Mouse (Mus musculus) spleen, adult 10 weeks (tissue): ENCODE data around the gene Tmem189. TPM values are rescaled to one million over a fixed set of nuclear protein-coding genes. Genes with fewer than 3 reads are reported as not detected.

ENCODE experiments used
- polyA plus RNA-seq: library from polyadenylated mRNA; stranded (reverse); fragments of 350-450 nt; fragmentation: Illumina TruSeq; extraction: RNeasy Lipid Tissue Mini Kit (QIAGEN cat#74804); gene quantifications from one replicate; pipeline ENCODE4 v1.2.3, GENCODE M21; 2015; ENCODE audit warnings: low replicate concordance; ENCODE audit not compliant: insufficient read depth

Gene Tmem189
- 26.6 TPM for polyA plus RNA-seq

GRCm38 (mm10) chr2:167689501-167690218 lies at the start of gene Tmem189:
Gene Tmem189, minus strand, starts transcription at chr2:167689822.

DNA sequence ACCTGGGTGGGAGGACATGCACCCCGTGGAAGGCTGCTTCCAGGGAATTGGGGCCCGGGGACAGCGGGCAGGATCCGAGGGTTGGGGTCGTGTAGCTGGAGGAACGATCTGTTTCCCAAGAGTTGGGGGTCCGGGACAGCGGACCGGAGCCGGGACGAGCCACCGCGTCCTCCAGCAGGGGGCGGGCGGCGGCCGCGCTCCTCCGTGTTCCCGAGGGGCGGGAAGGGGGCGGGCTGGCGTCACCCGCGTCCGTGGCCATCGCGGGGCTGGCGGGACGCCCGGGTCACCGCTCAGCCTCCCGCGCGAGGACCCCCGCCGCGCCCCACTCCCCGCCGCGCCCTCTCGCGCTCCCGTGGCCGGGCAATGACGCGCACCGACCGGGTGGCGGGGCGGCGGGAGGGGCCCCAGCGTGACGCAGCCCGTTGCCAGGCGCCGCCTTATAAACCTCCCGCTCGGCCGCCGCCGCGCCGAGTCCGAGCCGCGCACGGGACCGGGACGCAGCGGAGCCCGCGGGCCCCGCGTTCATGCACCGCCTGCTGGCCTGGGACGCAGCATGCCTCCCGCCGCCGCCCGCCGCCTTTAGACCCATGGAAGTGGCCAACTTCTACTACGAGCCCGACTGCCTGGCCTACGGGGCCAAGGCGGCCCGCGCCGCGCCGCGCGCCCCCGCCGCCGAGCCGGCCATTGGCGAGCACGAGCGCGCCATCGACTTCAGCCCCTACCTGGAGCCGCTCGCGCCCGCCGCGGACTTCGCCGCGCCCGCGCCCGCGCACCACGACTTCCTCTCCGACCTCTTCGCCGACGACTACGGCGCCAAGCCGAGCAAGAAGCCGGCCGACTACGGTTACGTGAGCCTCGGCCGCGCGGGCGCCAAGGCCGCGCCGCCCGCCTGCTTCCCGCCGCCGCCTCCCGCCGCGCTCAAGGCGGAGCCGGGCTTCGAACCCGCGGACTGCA lies 847 bp downstream of the Tmem189 start, which contains the start of gene Cebpb:
Cebpb (plus strand) TSS at position 418 of the 954 bp plus-strand sequence.

GRCm38 (mm10) chr2:167661270-167662203 lies 28.1 kb downstream of the Tmem189 start, which contains the start of gene Gm20431:
Gene Gm20431, minus strand, starts transcription at chr2:167661496.

DNA sequence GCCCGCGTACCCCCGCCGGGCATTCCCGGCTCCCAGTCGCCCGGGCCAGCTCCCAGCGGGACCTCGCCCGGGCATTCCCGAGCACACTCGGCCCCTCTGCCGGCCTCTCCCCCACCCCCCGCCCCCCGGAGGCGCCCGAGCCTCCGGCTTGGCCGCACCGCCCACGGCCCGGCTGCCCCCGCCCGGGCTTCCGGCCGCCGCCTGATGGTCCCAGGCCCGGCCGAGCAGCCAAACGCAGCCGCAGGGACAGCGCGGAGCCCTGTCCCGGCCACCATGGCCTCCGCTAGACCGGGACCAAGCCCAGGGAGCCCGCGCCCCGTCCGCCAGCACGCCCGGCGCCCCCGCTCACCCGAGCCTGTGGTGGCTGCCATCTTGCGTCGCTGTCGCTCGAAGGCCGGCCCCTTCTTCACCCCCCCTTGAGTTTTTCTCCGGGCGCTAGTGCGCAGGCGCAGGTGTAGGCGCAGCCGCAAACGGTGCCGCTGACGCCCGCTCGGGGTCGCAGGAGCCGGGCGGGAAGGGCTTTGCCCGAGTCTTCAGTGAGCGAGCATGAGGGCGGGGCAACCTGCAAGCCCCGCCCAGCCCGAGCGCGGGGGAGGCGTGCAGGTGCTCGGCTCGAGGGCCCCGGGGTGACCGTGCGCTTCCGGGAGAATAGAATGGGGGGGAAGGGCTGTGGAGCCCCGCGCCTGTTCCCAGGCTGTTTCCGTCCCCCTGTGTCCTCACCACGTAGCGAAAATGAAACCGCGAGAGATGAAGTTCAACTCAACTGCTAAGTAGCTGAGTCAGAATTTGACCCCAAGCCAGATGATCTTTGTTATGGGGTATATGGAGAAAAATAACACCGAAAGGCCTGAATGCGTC lies 57.8 kb downstream of the Tmem189 start, which contains the start of gene Ube2v1:
Ube2v1 (minus strand) TSS at position 505 of the 858 bp plus-strand sequence.

Other genes with a start within 250 kb of the Tmem189 start
- 124 TPM for gene Rnf114, start 197.2 kb downstream of the Tmem189 start, polyA plus RNA-seq
- 11.6 TPM for gene Spata2, start 196.9 kb downstream of the Tmem189 start, polyA plus RNA-seq
- gene Snai1, start 151.6 kb downstream of the Tmem189 start, polyA plus RNA-seq, result 0.90 TPM
- gene Ube2v1, start 57.7 kb downstream of the Tmem189 start, polyA plus RNA-seq, result 132 TPM
- gene Gm20431, start 28.3 kb downstream of the Tmem189 start, polyA plus RNA-seq, result 0.18 TPM
- gene Cebpb, start 907 bp downstream of the Tmem189 start, polyA plus RNA-seq, result 4.4 TPM
- gene Ptpn1, start 242.2 kb upstream of the Tmem189 start, polyA plus RNA-seq, result 129 TPM